11 mouse cellular contexts compared by ENCODE assay signal in the genomic region with DNA sequence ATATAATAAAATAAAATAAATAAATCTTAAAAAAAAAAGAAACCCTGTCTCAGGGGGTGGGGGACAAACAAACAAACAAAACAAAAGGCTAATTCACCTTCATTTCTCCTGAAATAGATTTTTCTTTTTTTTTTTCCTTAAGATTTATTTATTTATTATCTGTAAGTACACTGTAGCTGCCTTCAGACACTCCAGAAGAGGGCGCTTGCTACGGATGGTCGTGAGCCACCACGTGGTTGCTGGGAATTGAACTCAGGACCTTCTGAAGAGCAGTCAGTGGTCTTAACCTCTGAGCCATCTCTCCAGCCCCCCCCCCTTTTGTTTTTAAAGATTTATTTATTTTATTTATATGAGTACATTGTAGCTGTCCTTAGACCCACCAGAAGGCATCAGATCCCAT. TPM values are rescaled to one million over a fixed set of nuclear protein-coding genes. Genes with fewer than 3 reads are reported as not detected.
DNase-seq lines count a peak whose midpoint lies in the region; ATAC-seq and TF ChIP-seq lines count a peak whose summit lies in the region.
"Had no signal": no experiment of that assay in that cellular context is flagged by ENCODE, and none has a peak within 500 bp of the region (broad histone marks: within the 10 kb centered on the region; RNA-seq: fewer than 3 reads in every experiment).

No protein-coding gene starts in this region.

- intact Hi-C loops in left cerebral cortex, postnatal 25 days (cut with DNase I): loop anchor here (5.0 kb wide), 2 partner anchors 49 to 61 kb away; a partner anchor contains a TSS

- ATAC-seq in hindbrain, embryonic 12.5 days (ENCODE audit: low FRiP score): no peak
- ATAC-seq in hindbrain, embryonic 16.5 days: no peak
- ATAC-seq in midbrain, postnatal 0 days (ENCODE audit: low FRiP score): no peak
- no peak for ATAC-seq in midbrain, embryonic 15.5 days (replicated peaks)
- ATAC-seq in neural tube, embryonic 13.5 days (ENCODE audit: low read depth): no peak

- H3K4me3 ChIP-seq in hindbrain, embryonic 12.5 days: no peak overlapping the region
- H3K4me3 ChIP-seq in hindbrain, embryonic 16.5 days (ENCODE audit: low read length): no peak overlapping the region
- no peak overlapping the region; the same call in 1 of the 2 replicates for H3K4me3 ChIP-seq in midbrain, postnatal 0 days (ENCODE audit: low read depth, low read length)
- H3K4me3 ChIP-seq in midbrain, embryonic 15.5 days: no peak overlapping the region
- no peak overlapping the region for H3K4me3 ChIP-seq in neural tube, embryonic 13.5 days

- DNase-seq in midbrain, postnatal 0 days (ENCODE audit: low spot score): no peak
- DNase-seq in R1 (ENCODE audit: low read depth, low spot score): peak; percentile 53
- DNase-seq in left cerebral cortex, postnatal 25 days (ENCODE audit: low spot score in 2 of 2): no peak
- DNase-seq in adrenal gland, postnatal 36 days: no peak
- DNase-seq: right cerebral cortex, adult 18-20 months had no signal

- peaks cover 7% of the 10 kb centered on the region; the same call in 1 of the 2 replicates for H3K4me1 ChIP-seq in hindbrain, embryonic 12.5 days
- no peaks in the 10 kb centered on the region; the same call in 1 of the 2 replicates for H3K4me1 ChIP-seq in hindbrain, embryonic 16.5 days (ENCODE audit: control insufficient read depth, insufficient read depth, low read depth, low read length)
- H3K4me1 ChIP-seq in midbrain, postnatal 0 days (ENCODE audit: insufficient read depth, low read length): peaks cover 3% of the 10 kb centered on the region; the same call in 1 of the 2 replicates
- peaks cover 25% of the 10 kb centered on the region for H3K4me1 ChIP-seq in midbrain, embryonic 15.5 days
- peaks cover 29% of the 10 kb centered on the region for H3K4me1 ChIP-seq in neural tube, embryonic 13.5 days (replicated peaks)

- H3K9ac ChIP-seq in hindbrain, embryonic 12.5 days: no peak overlapping the region; the same call in 1 of the 2 replicates
- H3K9ac ChIP-seq in hindbrain, embryonic 16.5 days (ENCODE audit: low read depth, low read length): no peak overlapping the region
- H3K9ac ChIP-seq in midbrain, postnatal 0 days (replicated peaks; ENCODE audit: low read length, poor library complexity, severe bottlenecking): no peak overlapping the region
- no peak overlapping the region for H3K9ac ChIP-seq in midbrain, embryonic 15.5 days
- no peak overlapping the region for H3K9ac ChIP-seq in neural tube, embryonic 13.5 days

- peak; percentile 44 for TF ChIP-seq CTCF in midbrain, postnatal 0 days (IDR thresholded peaks at IDR 0.05)

- no peak overlapping the region for H3K27ac ChIP-seq in hindbrain, embryonic 12.5 days
- H3K27ac ChIP-seq in hindbrain, embryonic 16.5 days (ENCODE audit: low read depth, low read length): no peak overlapping the region
- no peak overlapping the region for H3K27ac ChIP-seq in midbrain, postnatal 0 days (ENCODE audit: low read depth, low read length)
- no peak overlapping the region for H3K27ac ChIP-seq in midbrain, embryonic 15.5 days
- no peak overlapping the region for H3K27ac ChIP-seq in neural tube, embryonic 13.5 days (replicated peaks)

- no peaks in the 10 kb centered on the region for H3K27me3 ChIP-seq in hindbrain, embryonic 12.5 days
- no peaks in the 10 kb centered on the region for H3K27me3 ChIP-seq in hindbrain, embryonic 16.5 days (replicated peaks; ENCODE audit: control insufficient read depth, insufficient read depth, low read length)
- H3K27me3 ChIP-seq in midbrain, postnatal 0 days (ENCODE audit: insufficient read depth, low read length): no peaks in the 10 kb centered on the region
- H3K27me3 ChIP-seq in midbrain, embryonic 15.5 days (replicated peaks): no peaks in the 10 kb centered on the region
- H3K27me3 ChIP-seq in neural tube, embryonic 13.5 days: no peaks in the 10 kb centered on the region

- H3K36me3 ChIP-seq in hindbrain, embryonic 12.5 days: peaks cover 15% of the 10 kb centered on the region
- peaks cover 10% of the 10 kb centered on the region; the same call in 1 of the 2 replicates for H3K36me3 ChIP-seq in hindbrain, embryonic 16.5 days (ENCODE audit: control insufficient read depth, insufficient read depth, low read length)
- H3K36me3 ChIP-seq in midbrain, postnatal 0 days (ENCODE audit: insufficient read depth, low read length): peaks cover 10% of the 10 kb centered on the region; the same call in 1 of the 2 replicates
- H3K36me3 ChIP-seq in midbrain, embryonic 15.5 days (replicated peaks): peaks cover 4% of the 10 kb centered on the region; the same call in 1 of the 2 replicates
- peaks cover 23% of the 10 kb centered on the region for H3K36me3 ChIP-seq in neural tube, embryonic 13.5 days

- H3K9me3 ChIP-seq in hindbrain, embryonic 12.5 days (replicated peaks): no peaks in the 10 kb centered on the region
- no peaks in the 10 kb centered on the region for H3K9me3 ChIP-seq in hindbrain, embryonic 16.5 days (ENCODE audit: control insufficient read depth, low read length)
- H3K9me3 ChIP-seq in midbrain, postnatal 0 days (ENCODE audit: low read length): no peaks in the 10 kb centered on the region
- H3K9me3 ChIP-seq in midbrain, embryonic 15.5 days: no peaks in the 10 kb centered on the region
- H3K9me3 ChIP-seq in neural tube, embryonic 13.5 days: no peaks in the 10 kb centered on the region

- 96% methylated on average over 4 of the region's 4 CpGs for WGBS in hindbrain, embryonic 12.5 days
- 83% methylated on average over 4 of the region's 4 CpGs for WGBS in hindbrain, embryonic 16.5 days
- 80% methylated on average over 4 of the region's 4 CpGs for WGBS in midbrain, postnatal 0 days
- WGBS in midbrain, embryonic 15.5 days: 86% methylated on average over 4 of the region's 4 CpGs
- 90% methylated on average over 4 of the region's 4 CpGs for WGBS in neural tube, embryonic 13.5 days

- peak overlapping the region; percentile 82; the same call in 1 of the 2 replicates for H3K4me2 ChIP-seq in hindbrain, embryonic 12.5 days (replicated peaks)
- H3K4me2 ChIP-seq in hindbrain, embryonic 16.5 days (ENCODE audit: low read length): no peak overlapping the region
- no peak overlapping the region for H3K4me2 ChIP-seq in midbrain, postnatal 0 days (ENCODE audit: low read depth, low read length, poor library complexity, severe bottlenecking)
- H3K4me2 ChIP-seq in midbrain, embryonic 15.5 days: no peak overlapping the region
- peak overlapping the region; percentile 84; the same call in 1 of the 2 replicates for H3K4me2 ChIP-seq in neural tube, embryonic 13.5 days

RNA-seq across cellular contexts. Expression of a gene that starts 1.4 kb away (rescaled TPM):
- polyA plus RNA-seq in hindbrain, embryonic 12.5 days (2016; fragmentation: Nextera tagmentation; extraction: Ambion mirVana): 32.7 and 33.3 TPM in 2 replicates
- 29.1 and 29.9 TPM in 2 replicates for polyA plus RNA-seq in hindbrain, embryonic 16.5 days (2015; fragmentation: Nextera tagmentation; extraction: Ambion mirVana)
- 20.3 and 21.4 TPM in 2 replicates for total RNA-seq in midbrain, postnatal 0 days (2014; rRNA removed)
- polyA plus RNA-seq in midbrain, postnatal 0 days (2015; fragmentation: Nextera tagmentation; extraction: Ambion mirVana): 25.8 and 25.9 TPM in 2 replicates
- 30.8 and 33.5 TPM in 2 replicates for polyA plus RNA-seq in midbrain, embryonic 15.5 days (2015; fragmentation: Nextera tagmentation; extraction: Ambion mirVana)
- 27.7 and 28.4 TPM in 2 replicates for polyA plus RNA-seq in neural tube, embryonic 13.5 days (2015; fragmentation: Nextera tagmentation; extraction: Ambion mirVana)
- total RNA-seq in left cerebral cortex, postnatal 25 days (2021): 10 to 100 TPM; 34.6 to 36.2 TPM
- 10 to 100 TPM; 12.0 to 17.7 TPM for total RNA-seq in adrenal gland, postnatal 36 days (2021)

RNA-seq across cellular contexts. Expression of a gene that starts 1.5 kb away (rescaled TPM):
- polyA plus RNA-seq in hindbrain, embryonic 12.5 days (2016; fragmentation: Nextera tagmentation; extraction: Ambion mirVana): 31.6 and 43.3 TPM in 2 replicates
- 22.6 and 23.7 TPM in 2 replicates for polyA plus RNA-seq in hindbrain, embryonic 16.5 days (2015; fragmentation: Nextera tagmentation; extraction: Ambion mirVana)
- total RNA-seq in midbrain, postnatal 0 days (2014; rRNA removed): 123 and 139 TPM in 2 replicates
- 17.2 and 19.3 TPM in 2 replicates for polyA plus RNA-seq in midbrain, postnatal 0 days (2015; fragmentation: Nextera tagmentation; extraction: Ambion mirVana)
- 28.8 and 32.6 TPM in 2 replicates for polyA plus RNA-seq in midbrain, embryonic 15.5 days (2015; fragmentation: Nextera tagmentation; extraction: Ambion mirVana)
- polyA plus RNA-seq in neural tube, embryonic 13.5 days (2015; fragmentation: Nextera tagmentation; extraction: Ambion mirVana): 19.8 and 22.6 TPM in 2 replicates
- total RNA-seq in left cerebral cortex, postnatal 25 days (2021): 10 to 100 TPM; 77.2 to 79.4 TPM
- 100 to 1,000 TPM; 441 to 587 TPM for total RNA-seq in adrenal gland, postnatal 36 days (2021)

RNA-seq across cellular contexts. Expression of a gene that starts 39.3 kb away (rescaled TPM):
- 0.25 TPM in 1 of 2 replicates, not detected in the other for polyA plus RNA-seq in hindbrain, embryonic 12.5 days (2016; fragmentation: Nextera tagmentation; extraction: Ambion mirVana)
- 0.12 and 0.13 TPM in 2 replicates for polyA plus RNA-seq in hindbrain, embryonic 16.5 days (2015; fragmentation: Nextera tagmentation; extraction: Ambion mirVana)
- total RNA-seq in midbrain, postnatal 0 days (2014; rRNA removed): not detected in 2 replicates
- 0.16 TPM in 1 of 2 replicates, not detected in the other for polyA plus RNA-seq in midbrain, postnatal 0 days (2015; fragmentation: Nextera tagmentation; extraction: Ambion mirVana)
- polyA plus RNA-seq in midbrain, embryonic 15.5 days (2015; fragmentation: Nextera tagmentation; extraction: Ambion mirVana): 0.14 and 0.31 TPM in 2 replicates
- 0.15 TPM in 1 of 2 replicates, not detected in the other for polyA plus RNA-seq in neural tube, embryonic 13.5 days (2015; fragmentation: Nextera tagmentation; extraction: Ambion mirVana)
- total RNA-seq in left cerebral cortex, postnatal 25 days (2021): not detected
- total RNA-seq in adrenal gland, postnatal 36 days (2021): not detected
- total RNA-seq: heart, postnatal 25 days; monocyte, adult 5-6 weeks had no signal

RNA-seq across cellular contexts. Expression of a gene that starts 58.9 kb away (rescaled TPM):
- 11.8 and 11.9 TPM in 2 replicates for polyA plus RNA-seq in hindbrain, embryonic 12.5 days (2016; fragmentation: Nextera tagmentation; extraction: Ambion mirVana)
- polyA plus RNA-seq in hindbrain, embryonic 16.5 days (2015; fragmentation: Nextera tagmentation; extraction: Ambion mirVana): 13.0 and 13.1 TPM in 2 replicates
- total RNA-seq in midbrain, postnatal 0 days (2014; rRNA removed): 9.1 and 18.1 TPM in 2 replicates
- polyA plus RNA-seq in midbrain, postnatal 0 days (2015; fragmentation: Nextera tagmentation; extraction: Ambion mirVana): 8.8 and 8.9 TPM in 2 replicates
- 11.0 TPM in 2 replicates for polyA plus RNA-seq in midbrain, embryonic 15.5 days (2015; fragmentation: Nextera tagmentation; extraction: Ambion mirVana)
- 8.7 and 10.4 TPM in 2 replicates for polyA plus RNA-seq in neural tube, embryonic 13.5 days (2015; fragmentation: Nextera tagmentation; extraction: Ambion mirVana)
- 10 to 100 TPM; 72.7 to 80.8 TPM for total RNA-seq in left cerebral cortex, postnatal 25 days (2021)
- total RNA-seq in adrenal gland, postnatal 36 days (2021): 10 to 100 TPM in 1 of 2 experiments, 1 to 10 TPM in 1; 6.0 to 14.0 TPM

Comparison
In these comparisons a context has a peak if more than half of its experiments do, and no peak if none do; other contexts are left out.
1. H3K4me2 ChIP-seq: peak in hindbrain, embryonic 12.5 days (single experiment) and neural tube, embryonic 13.5 days (single experiment); none in hindbrain, embryonic 16.5 days (single experiment), midbrain, postnatal 0 days (single experiment) and midbrain, embryonic 15.5 days (single experiment).